Mouse (Mus musculus) gastrocnemius, postnatal 25 days (tissue): ENCODE measurements at regions not wholly inside any gene's neighbourhood (a gene's known extent, or its start where the extent isn't known, plus 50 kb on each side); places are given as distances from the start of the nearest gene placed in this dataset.

Experiments used
- DNase-seq: peaks from one replicate; pipeline ENCODE4 v3.0.0; 2022

GRCm38 (mm10) chr6:13305873-13306272 lies 81.1 kb upstream of the Vwde start:
- no peak for DNase-seq

GRCm38 (mm10) chr6:13298171-13298570 lies 73.4 kb upstream of the Vwde start:
- no peak for DNase-seq

GRCm38 (mm10) chr6:13297110-13297509 lies 72.3 kb upstream of the Vwde start:
- no peak for DNase-seq

GRCm38 (mm10) chr6:13296041-13296440 lies 71.3 kb upstream of the Vwde start:
- DNase-seq: peak; percentile 7

- no peak for DNase-seq
Observed at GRCm38 (mm10) chr6:13294393-13294792, 69.6 kb upstream of the Vwde start.

- DNase-seq: no peak
Observed at GRCm38 (mm10) chr6:13288500-13288899, 63.7 kb upstream of the Vwde start.

GRCm38 (mm10) chr6:13287812-13288211 lies 63.0 kb upstream of the Vwde start:
- no peak for DNase-seq

- no peak for DNase-seq
Observed at GRCm38 (mm10) chr6:13286542-13287273, 61.9 kb upstream of the Vwde start.

GRCm38 (mm10) chr6:13280835-13281234 lies 56.1 kb upstream of the Vwde start:
- DNase-seq: no peak
